Mouse (Mus musculus): ENCODE data around the gene Atp8b2.

- TF ChIP-seq CHD2 (IDR thresholded peaks at IDR 0.05; ENCODE audit: low read depth, low read length) = no peak
- no peak for TF ChIP-seq ZNF384 (IDR thresholded peaks at IDR 0.05; ENCODE audit: low read depth, low read length)
These were observed 55.5 kb downstream of the Atp8b2 start for GRCm38 (mm10) chr3:89907846-89908245.

All from ES-E14 (cell line).